Mouse (Mus musculus): ENCODE data around the gene Srgap3. TPM values are rescaled to one million over a fixed set of nuclear protein-coding genes. Genes with fewer than 3 reads are reported as not detected.

Gene Srgap3
- polyA plus RNA-seq, 1 experiment = 0.71 TPM

GRCm38 (mm10) chr6:112835413-112835812 is 111.7 kb downstream of the Srgap3 start:
- Histone ChIP-seq H3K27ac (replicated peaks; ENCODE audit: low read depth, low read length) (no peak overlapping the region), H3K4me1 (ENCODE audit: control insufficient read depth, insufficient read depth, insufficient read length, low read length) (no peaks in the 10 kb centered on the region), H3K4me3 (ENCODE audit: insufficient read depth, low read depth, low read length) (no peak overlapping the region)

GRCm38 (mm10) chr6:112834430-112834829 is 112.6 kb downstream of the Srgap3 start:
- Histone ChIP-seq H3K27ac (replicated peaks; ENCODE audit: low read depth, low read length) (no peak overlapping the region), H3K4me3 (ENCODE audit: insufficient read depth, low read depth, low read length) (no peak overlapping the region), H3K4me1 (ENCODE audit: control insufficient read depth, insufficient read depth, insufficient read length, low read length) (no peaks in the 10 kb centered on the region)

- Histone ChIP-seq H3K4me1 (ENCODE audit: control insufficient read depth, insufficient read depth, insufficient read length, low read length) (no peaks in the 10 kb centered on the region), H3K27ac (replicated peaks; ENCODE audit: low read depth, low read length) (no peak overlapping the region), H3K4me3 (ENCODE audit: insufficient read depth, low read depth, low read length) (no peak overlapping the region)
These were observed 113.3 kb downstream of the Srgap3 start for GRCm38 (mm10) chr6:112833763-112834162.

- Histone ChIP-seq H3K27ac (replicated peaks; ENCODE audit: low read depth, low read length) (no peak overlapping the region), H3K4me1 (ENCODE audit: control insufficient read depth, insufficient read depth, insufficient read length, low read length) (no peaks in the 10 kb centered on the region), H3K4me3 (ENCODE audit: insufficient read depth, low read depth, low read length) (no peak overlapping the region)
These were observed 117.9 kb downstream of the Srgap3 start for GRCm38 (mm10) chr6:112829196-112829595.

GRCm38 (mm10) chr6:112828420-112828819 is 118.6 kb downstream of the Srgap3 start:
- H3K27ac ChIP-seq (replicated peaks; ENCODE audit: low read depth, low read length) = no peak overlapping the region
- H3K4me3 ChIP-seq (ENCODE audit: insufficient read depth, low read depth, low read length) = no peak overlapping the region
- no peaks in the 10 kb centered on the region for H3K4me1 ChIP-seq (ENCODE audit: control insufficient read depth, insufficient read depth, insufficient read length, low read length)

- H3K4me1 ChIP-seq (ENCODE audit: control insufficient read depth, insufficient read depth, insufficient read length, low read length) = no peaks in the 10 kb centered on the region
- no peak overlapping the region for H3K27ac ChIP-seq (replicated peaks; ENCODE audit: low read depth, low read length)
- H3K4me3 ChIP-seq (ENCODE audit: insufficient read depth, low read depth, low read length) = no peak overlapping the region
These were observed 121.4 kb downstream of the Srgap3 start for GRCm38 (mm10) chr6:112825657-112826056.

- Histone ChIP-seq H3K4me3 (ENCODE audit: insufficient read depth, low read depth, low read length) (no peak overlapping the region), H3K27ac (replicated peaks; ENCODE audit: low read depth, low read length) (no peak overlapping the region), H3K4me1 (ENCODE audit: control insufficient read depth, insufficient read depth, insufficient read length, low read length) (no peaks in the 10 kb centered on the region)
These were observed 124.0 kb downstream of the Srgap3 start for GRCm38 (mm10) chr6:112823096-112823495.

- no peaks in the 10 kb centered on the region for H3K4me1 ChIP-seq (ENCODE audit: control insufficient read depth, insufficient read depth, insufficient read length, low read length)
- H3K27ac ChIP-seq (replicated peaks; ENCODE audit: low read depth, low read length) = no peak overlapping the region
- no peak overlapping the region for H3K4me3 ChIP-seq (ENCODE audit: insufficient read depth, low read depth, low read length)
These were observed 126.6 kb downstream of the Srgap3 start for GRCm38 (mm10) chr6:112820298-112820992.

GRCm38 (mm10) chr6:112818403-112818901 is 128.6 kb downstream of the Srgap3 start:
- H3K4me1 ChIP-seq (ENCODE audit: control insufficient read depth, insufficient read depth, insufficient read length, low read length) = no peaks in the 10 kb centered on the region
- no peak overlapping the region for H3K27ac ChIP-seq (replicated peaks; ENCODE audit: low read depth, low read length)
- no peak overlapping the region for H3K4me3 ChIP-seq (ENCODE audit: insufficient read depth, low read depth, low read length)

GRCm38 (mm10) chr6:112815604-112816003 is 131.5 kb downstream of the Srgap3 start:
- H3K4me1 ChIP-seq (ENCODE audit: control insufficient read depth, insufficient read depth, insufficient read length, low read length) = no peaks in the 10 kb centered on the region
- no peak overlapping the region for H3K27ac ChIP-seq (replicated peaks; ENCODE audit: low read depth, low read length)
- H3K4me3 ChIP-seq (ENCODE audit: insufficient read depth, low read depth, low read length) = no peak overlapping the region

GRCm38 (mm10) chr6:112814525-112815086 is 132.5 kb downstream of the Srgap3 start:
- no peak overlapping the region for H3K4me3 ChIP-seq (ENCODE audit: insufficient read depth, low read depth, low read length)
- H3K27ac ChIP-seq (replicated peaks; ENCODE audit: low read depth, low read length) = no peak overlapping the region
- H3K4me1 ChIP-seq (ENCODE audit: control insufficient read depth, insufficient read depth, insufficient read length, low read length) = no peaks in the 10 kb centered on the region

GRCm38 (mm10) chr6:112812884-112813283 is 134.2 kb downstream of the Srgap3 start:
- H3K27ac ChIP-seq (replicated peaks; ENCODE audit: low read depth, low read length) = no peak overlapping the region

GRCm38 (mm10) chr6:112810521-112810830 is 136.6 kb downstream of the Srgap3 start:
- Histone ChIP-seq H3K4me3 (ENCODE audit: insufficient read depth, low read depth, low read length) (no peak overlapping the region), H3K27ac (replicated peaks; ENCODE audit: low read depth, low read length) (no peak overlapping the region), H3K4me1 (ENCODE audit: control insufficient read depth, insufficient read depth, insufficient read length, low read length) (no peaks in the 10 kb centered on the region)

More at GRCm38 (mm10) chr6:112812884-112813283, 134.2 kb downstream of the Srgap3 start:
- no peak overlapping the region for H3K4me3 ChIP-seq (ENCODE audit: insufficient read depth, low read depth, low read length)
- no peaks in the 10 kb centered on the region for H3K4me1 ChIP-seq (ENCODE audit: control insufficient read depth, insufficient read depth, insufficient read length, low read length)

- no peak overlapping the region for H3K27ac ChIP-seq (replicated peaks; ENCODE audit: low read depth, low read length)
- H3K4me3 ChIP-seq (ENCODE audit: insufficient read depth, low read depth, low read length) = no peak overlapping the region
- H3K4me1 ChIP-seq (ENCODE audit: control insufficient read depth, insufficient read depth, insufficient read length, low read length) = no peaks in the 10 kb centered on the region
These were observed 137.2 kb downstream of the Srgap3 start for GRCm38 (mm10) chr6:112809658-112810520.

GRCm38 (mm10) chr6:112808738-112809137 is 138.3 kb downstream of the Srgap3 start:
- Histone ChIP-seq H3K27ac (replicated peaks; ENCODE audit: low read depth, low read length) (no peak overlapping the region), H3K4me3 (ENCODE audit: insufficient read depth, low read depth, low read length) (no peak overlapping the region), H3K4me1 (ENCODE audit: control insufficient read depth, insufficient read depth, insufficient read length, low read length) (no peaks in the 10 kb centered on the region)
